Mouse (Mus musculus): ENCODE data around the gene Parvb. TPM values are rescaled to one million over a fixed set of nuclear protein-coding genes. Genes with fewer than 3 reads are reported as not detected.
A peak's percentile ranks its signal among the peaks of the same experiment; 100 is the strongest.

Parvb gene
- polyA plus RNA-seq, 1 experiment, result 3.0 TPM

- Histone ChIP-seq H3K4me1 (ENCODE audit: control insufficient read depth, insufficient read depth, insufficient read length, low read length) (no peaks in the 10 kb centered on the region), H3K27ac (replicated peaks; ENCODE audit: low read depth, low read length) (no peak overlapping the region), H3K4me3 (ENCODE audit: insufficient read depth, low read depth, low read length) (no peak overlapping the region)
Measured at GRCm38 (mm10) chr15:84303264-84303663, 71.4 kb downstream of the Parvb start.

- Histone ChIP-seq H3K4me3 (ENCODE audit: insufficient read depth, low read depth, low read length) (no peak overlapping the region), H3K27ac (replicated peaks; ENCODE audit: low read depth, low read length) (no peak overlapping the region), H3K4me1 (ENCODE audit: control insufficient read depth, insufficient read depth, insufficient read length, low read length) (no peaks in the 10 kb centered on the region)
Measured at GRCm38 (mm10) chr15:84305333-84305732, 73.5 kb downstream of the Parvb start.

- H3K27ac ChIP-seq (replicated peaks; ENCODE audit: low read depth, low read length), result no peak overlapping the region
- H3K4me3 ChIP-seq (ENCODE audit: insufficient read depth, low read depth, low read length), result no peak overlapping the region
- H3K4me1 ChIP-seq (ENCODE audit: control insufficient read depth, insufficient read depth, insufficient read length, low read length), result no peaks in the 10 kb centered on the region
Measured at GRCm38 (mm10) chr15:84310271-84310670, 78.4 kb downstream of the Parvb start.

- no peaks in the 10 kb centered on the region for H3K4me1 ChIP-seq (ENCODE audit: control insufficient read depth, insufficient read depth, insufficient read length, low read length)
- no peak overlapping the region for H3K4me3 ChIP-seq (ENCODE audit: insufficient read depth, low read depth, low read length)
- H3K27ac ChIP-seq (replicated peaks; ENCODE audit: low read depth, low read length), result no peak overlapping the region
Measured at GRCm38 (mm10) chr15:84311295-84312085, 79.6 kb downstream of the Parvb start.

- Histone ChIP-seq H3K27ac (replicated peaks; ENCODE audit: low read depth, low read length) (no peak overlapping the region), H3K4me1 (ENCODE audit: control insufficient read depth, insufficient read depth, insufficient read length, low read length) (no peaks in the 10 kb centered on the region), H3K4me3 (ENCODE audit: insufficient read depth, low read depth, low read length) (no peak overlapping the region)
Measured at GRCm38 (mm10) chr15:84312878-84313565, 81.2 kb downstream of the Parvb start.

GRCm38 (mm10) chr15:84313566-84313878, 81.7 kb downstream of the Parvb start:
- no peaks in the 10 kb centered on the region for H3K4me1 ChIP-seq (ENCODE audit: control insufficient read depth, insufficient read depth, insufficient read length, low read length)
- no peak overlapping the region for H3K27ac ChIP-seq (replicated peaks; ENCODE audit: low read depth, low read length)

GRCm38 (mm10) chr15:84314420-84315080, 82.7 kb downstream of the Parvb start:
- H3K4me1 ChIP-seq (ENCODE audit: control insufficient read depth, insufficient read depth, insufficient read length, low read length), result no peaks in the 10 kb centered on the region
- H3K27ac ChIP-seq (replicated peaks; ENCODE audit: low read depth, low read length), result no peak overlapping the region
- no peak overlapping the region for H3K4me3 ChIP-seq (ENCODE audit: insufficient read depth, low read depth, low read length)

More at GRCm38 (mm10) chr15:84313566-84313878, 81.7 kb downstream of the Parvb start:
- H3K4me3 ChIP-seq (ENCODE audit: insufficient read depth, low read depth, low read length), result no peak overlapping the region

GRCm38 (mm10) chr15:84315276-84316046, 83.6 kb downstream of the Parvb start:
- Histone ChIP-seq H3K4me1 (ENCODE audit: control insufficient read depth, insufficient read depth, insufficient read length, low read length) (no peaks in the 10 kb centered on the region), H3K27ac (replicated peaks; ENCODE audit: low read depth, low read length) (no peak overlapping the region), H3K4me3 (ENCODE audit: insufficient read depth, low read depth, low read length) (no peak overlapping the region)

GRCm38 (mm10) chr15:84319393-84319792, 87.5 kb downstream of the Parvb start:
- H3K27ac ChIP-seq (replicated peaks; ENCODE audit: low read depth, low read length), result no peak overlapping the region

GRCm38 (mm10) chr15:84321544-84322174, 89.8 kb downstream of the Parvb start:
- no peak overlapping the region for H3K4me3 ChIP-seq (ENCODE audit: insufficient read depth, low read depth, low read length)
- no peak overlapping the region for H3K27ac ChIP-seq (replicated peaks; ENCODE audit: low read depth, low read length)
- peaks cover 9% of the 10 kb centered on the region for H3K4me1 ChIP-seq (ENCODE audit: control insufficient read depth, insufficient read depth, insufficient read length, low read length)

More at GRCm38 (mm10) chr15:84319393-84319792, 87.5 kb downstream of the Parvb start:
- no peaks in the 10 kb centered on the region for H3K4me1 ChIP-seq (ENCODE audit: control insufficient read depth, insufficient read depth, insufficient read length, low read length)
- no peak overlapping the region for H3K4me3 ChIP-seq (ENCODE audit: insufficient read depth, low read depth, low read length)

GRCm38 (mm10) chr15:84323966-84324869, 92.4 kb downstream of the Parvb start, which contains the start of gene Parvg:
Parvg (plus strand) TSS chr15:84324026.
- H3K4me3 ChIP-seq (ENCODE audit: insufficient read depth, low read depth, low read length), result peak within 1 kb of the TSS; percentile 25
- H3K27ac ChIP-seq (replicated peaks; ENCODE audit: low read depth, low read length), result no peak within 1 kb of the TSS
- peaks cover 9% of the 10 kb centered on the region for H3K4me1 ChIP-seq (ENCODE audit: control insufficient read depth, insufficient read depth, insufficient read length, low read length)

GRCm38 (mm10) chr15:84324870-84325553, 93.2 kb downstream of the Parvb start:
- Histone ChIP-seq H3K4me3 (ENCODE audit: insufficient read depth, low read depth, low read length) (peak overlapping the region; percentile 25), H3K27ac (replicated peaks; ENCODE audit: low read depth, low read length) (no peak overlapping the region), H3K4me1 (ENCODE audit: control insufficient read depth, insufficient read depth, insufficient read length, low read length) (peaks cover 9% of the 10 kb centered on the region)

GRCm38 (mm10) chr15:84325736-84326135, 93.9 kb downstream of the Parvb start:
- Histone ChIP-seq H3K4me1 (ENCODE audit: control insufficient read depth, insufficient read depth, insufficient read length, low read length) (peaks cover 9% of the 10 kb centered on the region), H3K4me3 (ENCODE audit: insufficient read depth, low read depth, low read length) (no peak overlapping the region), H3K27ac (replicated peaks; ENCODE audit: low read depth, low read length) (no peak overlapping the region)

Measured in brown adipose tissue, adult 24 weeks (tissue).